Mouse (Mus musculus) G1E (cell line): ENCODE measurements around the gene Aloxe3.

ENCODE experiments used
- CTCF ChIP-seq: IDR thresholded peaks from 2 replicates; pipeline ENCODE4 v1.5.1; 2012; ENCODE audit warnings: low read depth, low read length, inconsistent platforms, mixed read lengths
- GATA1 ChIP-seq: IDR thresholded peaks from 2 replicates; pipeline ENCODE4 v1.6.1; 2012; ENCODE audit warnings: borderline replicate concordance, low read length, inconsistent platforms, mixed read lengths

DNA sequence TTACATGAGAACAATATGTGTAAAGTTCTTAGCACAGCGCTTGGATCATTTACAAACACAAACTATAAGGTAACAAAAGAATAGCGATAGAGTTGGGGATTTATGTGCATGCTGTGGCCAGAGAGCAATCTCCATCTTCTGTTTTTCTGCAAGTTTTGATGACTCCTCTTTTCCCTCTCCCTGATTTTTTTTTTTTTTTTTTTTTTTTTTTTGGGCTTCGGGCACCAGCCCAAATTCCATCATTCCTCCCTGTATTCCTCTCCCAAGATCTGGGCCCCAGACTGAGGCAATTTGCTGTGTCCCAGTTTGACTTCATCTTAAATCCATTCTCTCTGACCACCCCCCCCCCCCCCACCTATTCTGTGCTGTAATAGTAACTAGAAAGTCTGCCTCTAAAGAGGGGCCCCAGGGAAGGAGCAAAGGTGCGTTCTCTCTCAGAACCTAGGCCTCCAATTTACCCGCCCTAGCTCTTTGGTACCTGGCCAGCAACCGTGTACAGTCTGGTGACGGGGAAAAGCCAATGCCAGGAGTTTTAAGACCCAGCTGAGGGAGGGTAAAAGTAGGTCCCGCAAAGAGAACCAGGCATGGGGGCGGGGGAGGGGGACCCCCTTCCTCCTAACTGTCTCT is 29.2 kb upstream of the Aloxe3 start:
- TF ChIP-seq GATA1 (no peak), CTCF (no peak)
